Mouse (Mus musculus): Measurements from ENCODE around the gene Tcf7l1. TPM values are rescaled to one million over a fixed set of nuclear protein-coding genes. Genes with fewer than 3 reads are reported as not detected.

Gene Tcf7l1
- total RNA-seq, 2 experiments from 2014 or later: 20.6 to 24.6 TPM

DNA sequence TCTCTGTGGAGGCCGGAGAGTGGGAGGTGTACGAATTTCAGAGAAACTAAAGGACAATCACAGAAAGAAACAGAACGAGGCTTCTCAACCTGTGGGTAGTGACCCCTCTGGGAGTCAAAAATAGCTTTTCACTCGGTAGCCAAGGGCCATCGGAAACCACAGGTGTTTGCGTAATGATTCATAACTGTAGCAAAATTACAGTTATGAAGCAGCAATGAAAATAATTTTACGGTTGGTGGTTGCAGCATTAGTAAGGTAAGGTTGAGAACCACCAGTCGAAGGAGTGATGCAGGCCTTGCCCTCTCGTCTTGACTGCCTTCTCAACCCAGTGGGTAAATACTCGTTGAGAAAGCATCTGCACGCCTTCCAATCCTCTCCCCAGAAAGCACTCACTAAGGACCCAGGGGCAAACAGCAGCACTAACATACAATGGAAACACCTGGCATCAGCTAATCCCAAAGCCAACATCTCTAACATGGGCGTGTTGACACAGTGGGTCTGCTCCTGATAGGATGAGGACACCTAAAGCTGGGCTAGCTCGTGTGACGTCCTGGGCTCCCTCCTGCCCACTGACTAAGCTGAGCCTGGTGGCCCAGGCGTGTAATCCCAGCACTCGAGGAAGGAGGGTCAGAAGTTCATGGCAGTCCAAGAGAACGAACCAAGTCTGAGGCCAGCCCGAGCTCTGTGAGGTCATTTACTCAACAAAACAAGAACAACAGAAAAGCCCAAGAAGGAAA, 147.7 kb downstream of the Tcf7l1 start:
- intact Hi-C loops (cut with DNase I): no loop called here
- DNase-seq: no peak

DNA sequence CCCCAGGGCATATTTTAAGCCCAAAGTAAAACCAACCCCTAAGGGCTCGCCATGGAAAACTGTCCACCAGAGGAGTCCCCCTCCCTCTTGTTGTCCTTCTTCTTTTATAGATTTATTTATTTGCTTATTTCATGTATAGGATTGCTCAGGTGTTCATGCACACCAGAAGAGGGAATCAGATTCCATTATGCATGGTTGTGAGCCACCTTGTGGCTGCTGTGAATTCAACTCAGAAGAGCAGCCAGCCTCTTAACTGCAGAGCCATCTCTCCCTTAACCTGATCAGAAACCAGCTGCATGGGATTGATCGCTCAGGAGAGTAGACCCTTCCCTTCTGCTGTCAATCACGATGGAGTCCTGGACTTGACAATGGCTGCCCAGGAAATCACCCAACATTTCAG, 152.1 kb downstream of the Tcf7l1 start:
- intact Hi-C loops (cut with DNase I): loop anchor here (1.0 to 10.0 kb wide), 3 partner anchors 152 to 518 kb away; partner anchors contain the start of gene Tcf7l1
- no peak for DNase-seq

DNA sequence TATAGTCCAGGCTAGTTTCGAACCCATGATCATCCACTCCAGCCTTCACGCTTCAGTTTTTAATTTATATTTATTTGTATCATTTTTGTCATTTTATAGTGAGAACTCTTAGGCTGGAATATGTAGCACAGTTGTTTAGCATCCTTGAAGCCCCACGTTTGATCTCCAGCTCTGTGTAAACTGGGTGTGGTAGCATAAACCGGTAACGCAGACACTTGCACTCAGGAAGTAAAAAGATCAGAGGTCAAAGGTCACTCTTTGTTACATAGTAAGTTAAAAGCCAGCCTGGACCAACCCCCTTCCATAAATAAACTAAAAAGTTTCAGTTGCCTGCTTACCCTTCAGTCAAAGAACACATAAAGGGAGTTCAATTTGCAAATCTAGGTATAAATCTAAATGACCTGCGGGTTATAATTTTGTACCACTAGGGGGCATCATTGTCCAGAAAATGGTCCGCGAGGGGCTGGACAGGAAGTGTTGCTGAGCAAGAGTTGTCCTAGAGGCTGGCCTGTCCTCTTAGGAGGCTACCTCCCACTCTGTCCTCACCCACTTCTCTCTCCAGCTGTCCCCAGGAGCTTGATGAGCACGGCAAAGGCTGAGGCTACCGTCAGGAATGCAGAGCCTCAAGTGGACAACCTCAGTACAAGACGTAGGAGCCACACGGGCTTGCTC, 153.2 kb downstream of the Tcf7l1 start:
- intact Hi-C loops (cut with DNase I): loop anchor here (1.0 to 10.0 kb wide), 3 partner anchors 153 to 519 kb away; partner anchors contain the start of gene Tcf7l1
- DNase-seq: peak; percentile 81 to 85

DNA sequence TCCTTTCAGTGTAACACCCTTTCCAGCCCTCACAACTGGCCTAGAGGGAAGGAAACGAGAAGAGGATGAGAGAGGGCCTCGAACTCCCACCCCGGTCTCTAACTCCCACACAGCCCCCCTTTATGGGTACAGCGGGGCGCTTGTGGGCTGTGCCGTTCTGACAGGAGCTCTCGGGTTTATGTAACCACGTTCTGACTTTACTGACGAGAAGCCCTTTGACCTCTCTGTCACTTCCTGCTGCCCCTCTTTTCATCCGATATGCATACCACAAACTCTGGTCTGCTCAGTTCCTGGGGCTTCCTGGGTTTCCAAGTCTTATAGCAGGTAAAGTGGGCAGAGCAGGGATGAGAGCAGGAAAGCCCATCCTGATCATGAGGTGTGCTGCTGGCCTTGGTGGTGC, 154.7 kb downstream of the Tcf7l1 start:
- intact Hi-C loops (cut with DNase I): loop anchor here (10.0 kb wide), 1 partner anchor 520 kb away; no protein-coding TSS in a partner anchor
- DNase-seq: no peak

DNA sequence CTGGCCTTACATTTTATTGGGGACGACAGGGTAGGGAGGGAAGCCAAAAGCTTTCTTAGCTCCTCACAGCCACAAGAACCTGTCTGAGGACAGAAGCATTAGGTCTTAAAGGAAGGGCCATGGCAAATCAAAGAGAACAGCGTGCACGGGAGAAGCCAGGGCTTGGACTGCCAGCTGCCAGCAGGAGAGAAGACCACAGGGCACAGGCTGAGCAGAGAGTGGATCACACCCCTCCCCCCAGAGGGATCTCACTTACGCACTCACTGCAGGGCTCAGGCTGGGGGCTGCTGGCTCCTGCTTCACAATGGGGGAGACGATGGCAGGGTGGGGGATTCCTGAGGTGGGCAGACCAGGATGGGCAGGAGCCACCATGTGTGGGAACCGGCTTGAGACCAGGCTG, 157.4 kb downstream of the Tcf7l1 start:
- intact Hi-C loops (cut with DNase I): loop anchor here (10.0 kb wide), 1 partner anchor 523 kb away; no protein-coding TSS in a partner anchor
- DNase-seq: no peak

DNA sequence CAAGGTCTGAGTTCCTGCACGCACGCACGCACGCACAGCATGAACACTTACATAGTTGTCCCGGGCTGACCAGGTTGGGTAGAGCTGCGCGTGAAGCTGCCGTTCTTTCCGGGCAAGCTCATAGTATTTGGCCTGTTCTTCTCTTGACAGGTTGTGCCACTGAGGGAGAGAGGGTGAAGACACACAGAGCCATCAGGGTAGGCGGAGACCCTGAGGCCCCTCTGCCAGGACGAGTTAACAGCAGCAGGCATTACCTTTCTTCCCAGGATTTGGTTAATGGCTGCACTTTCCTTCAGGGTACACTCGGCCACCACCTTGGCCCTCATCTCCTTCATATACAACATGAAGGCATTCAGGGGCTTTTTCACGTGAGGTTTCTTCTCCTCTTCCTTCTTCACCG, 158.1 kb downstream of the Tcf7l1 start:
- intact Hi-C loops (cut with DNase I): loop anchor here (10.0 kb wide), 1 partner anchor 524 kb away; no protein-coding TSS in a partner anchor
- no peak for DNase-seq

DNA sequence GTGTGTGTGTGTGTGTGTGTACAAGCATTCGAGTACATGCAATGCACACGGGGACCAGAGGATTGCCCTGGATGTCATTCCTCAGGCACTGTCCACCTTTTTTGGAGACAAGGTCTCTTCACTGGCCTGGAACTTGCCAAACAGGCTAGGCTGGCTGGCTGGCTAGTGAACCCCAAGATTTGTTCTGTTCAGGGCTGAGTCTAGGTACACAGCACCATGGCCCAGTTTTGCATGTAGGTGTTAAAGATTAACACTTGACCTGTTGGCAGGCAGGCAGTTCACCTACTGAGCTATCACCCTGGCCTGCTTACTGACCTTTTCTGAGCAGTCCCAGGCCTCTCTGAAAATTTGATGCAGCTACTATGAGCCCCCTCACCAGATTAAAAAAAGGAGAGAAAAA, 158.7 kb downstream of the Tcf7l1 start:
- intact Hi-C loops (cut with DNase I): loop anchor here (10.0 kb wide), 1 partner anchor 524 kb away; no protein-coding TSS in a partner anchor

DNA sequence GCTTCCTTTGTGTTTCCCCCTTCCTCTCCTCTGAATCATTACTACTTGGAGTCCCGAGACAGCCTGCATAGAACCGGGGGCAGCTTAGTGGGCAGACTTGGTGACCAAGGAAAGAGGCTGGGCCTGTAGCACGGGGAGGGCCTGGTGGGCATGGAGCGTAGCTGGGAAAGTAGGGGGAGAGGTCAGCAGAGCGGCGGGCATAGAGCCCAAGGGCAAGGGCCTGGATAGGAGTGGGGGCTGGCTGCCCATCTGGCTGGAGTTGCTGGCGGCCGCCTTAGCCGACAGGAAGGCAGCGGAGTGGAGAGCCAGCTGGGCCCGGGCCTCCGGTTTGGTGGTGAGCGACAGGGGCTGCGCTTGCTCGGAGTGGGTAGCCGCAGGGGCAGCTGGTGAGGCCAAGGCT, 161.8 kb downstream of the Tcf7l1 start:
- intact Hi-C loops (cut with DNase I): no loop called here
- DNase-seq: no peak

More for the DNA sequence above, 158.7 kb downstream of the Tcf7l1 start:
- DNase-seq: no peak

DNA sequence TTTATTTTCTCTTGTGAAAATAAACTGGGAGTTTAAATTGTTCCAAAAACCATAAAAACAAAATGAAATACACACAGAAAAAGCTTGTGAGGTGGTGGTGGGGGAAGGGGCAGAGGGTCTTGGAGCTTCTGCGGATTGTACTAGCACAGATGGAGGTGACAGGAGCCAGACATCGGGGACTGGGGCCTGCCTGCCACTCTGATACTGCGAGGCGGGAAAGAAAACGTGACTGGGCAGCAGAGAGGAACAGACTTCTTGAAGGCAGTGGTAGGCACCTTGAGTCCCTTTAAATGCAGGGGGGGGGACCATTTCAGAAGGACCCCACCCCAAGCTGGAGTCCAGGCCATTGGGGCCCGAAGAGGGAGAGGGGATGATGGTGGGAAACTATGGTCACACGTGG, 162.7 kb downstream of the Tcf7l1 start:
- DNase-seq: no peak
- intact Hi-C loops (cut with DNase I): no loop called here

DNA sequence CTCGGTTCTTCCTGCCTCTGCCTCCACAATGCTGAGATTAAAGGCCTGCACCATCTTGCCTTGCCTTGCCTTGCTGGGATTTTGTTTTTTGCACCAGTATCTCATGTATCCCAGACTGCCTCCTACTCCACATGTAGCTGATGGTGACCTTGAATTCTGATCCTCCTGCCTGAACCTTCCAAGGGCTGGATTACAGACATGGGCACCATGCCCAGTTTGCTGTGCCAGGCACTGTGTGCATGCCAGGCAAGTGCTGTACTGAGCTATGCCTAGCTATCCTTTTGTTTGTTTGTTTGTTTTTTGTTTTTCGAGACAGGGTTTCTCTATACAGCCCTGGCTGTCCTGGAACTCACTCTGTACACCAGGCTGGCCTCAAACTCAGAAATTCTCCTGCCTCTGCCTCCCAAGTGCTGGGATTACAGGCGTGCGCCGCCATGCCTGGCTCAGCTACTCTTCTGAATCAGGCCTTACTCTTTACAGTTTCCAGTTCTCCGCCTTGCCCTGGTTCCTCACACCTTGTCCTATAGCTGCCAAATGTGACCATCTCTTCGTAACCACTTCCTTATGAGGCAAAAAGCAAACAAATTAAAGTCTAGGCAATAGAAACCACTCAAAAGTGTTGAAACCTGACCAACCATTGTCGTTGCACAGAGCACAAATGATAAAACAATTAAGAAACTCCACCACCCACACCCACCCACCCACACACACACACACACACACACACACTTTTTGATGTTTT, 165.2 kb downstream of the Tcf7l1 start:
- DNase-seq: peak; percentile 56 to 60
- intact Hi-C loops (cut with DNase I): no loop called here

DNA sequence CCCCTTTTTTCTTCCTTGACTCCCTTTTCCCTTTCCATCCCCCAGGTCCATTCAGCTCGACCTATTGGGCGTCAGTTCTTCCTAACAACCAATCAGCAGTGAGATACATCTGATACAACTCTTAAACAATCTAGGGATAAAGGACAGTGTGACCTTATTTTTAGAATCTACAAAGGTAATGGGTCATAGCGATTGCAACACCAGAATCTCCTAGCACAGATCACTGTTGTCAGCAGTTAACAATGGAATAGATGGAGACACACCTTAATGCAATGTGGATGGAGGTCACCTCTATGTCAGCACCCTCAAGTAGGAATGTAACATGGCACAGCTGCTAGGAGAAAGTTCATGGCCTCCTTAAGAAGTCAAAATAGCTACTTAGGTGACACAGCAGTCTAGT, 166.1 kb downstream of the Tcf7l1 start:
- no peak for DNase-seq
- intact Hi-C loops (cut with DNase I): no loop called here

DNA sequence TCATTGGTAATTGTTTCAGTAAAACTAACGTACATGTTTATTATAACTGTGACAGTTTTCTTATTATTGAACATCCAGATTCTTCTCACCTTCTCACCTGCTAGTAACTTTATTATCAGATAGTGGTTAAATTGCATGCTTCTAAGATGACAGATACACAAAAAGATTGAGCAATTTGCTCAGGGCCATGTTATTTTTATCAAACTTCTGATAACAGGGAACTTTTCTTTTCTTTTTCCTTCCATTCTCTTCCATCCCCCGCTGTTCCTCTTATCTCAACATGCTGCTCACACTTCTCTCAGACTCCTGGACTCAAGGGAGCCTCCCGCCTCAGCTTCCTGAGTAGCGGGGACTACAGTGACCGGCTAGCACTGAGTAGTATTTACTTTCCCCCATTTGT, 168.1 kb downstream of the Tcf7l1 start:
- DNase-seq: no peak
- intact Hi-C loops (cut with DNase I): no loop called here

DNA sequence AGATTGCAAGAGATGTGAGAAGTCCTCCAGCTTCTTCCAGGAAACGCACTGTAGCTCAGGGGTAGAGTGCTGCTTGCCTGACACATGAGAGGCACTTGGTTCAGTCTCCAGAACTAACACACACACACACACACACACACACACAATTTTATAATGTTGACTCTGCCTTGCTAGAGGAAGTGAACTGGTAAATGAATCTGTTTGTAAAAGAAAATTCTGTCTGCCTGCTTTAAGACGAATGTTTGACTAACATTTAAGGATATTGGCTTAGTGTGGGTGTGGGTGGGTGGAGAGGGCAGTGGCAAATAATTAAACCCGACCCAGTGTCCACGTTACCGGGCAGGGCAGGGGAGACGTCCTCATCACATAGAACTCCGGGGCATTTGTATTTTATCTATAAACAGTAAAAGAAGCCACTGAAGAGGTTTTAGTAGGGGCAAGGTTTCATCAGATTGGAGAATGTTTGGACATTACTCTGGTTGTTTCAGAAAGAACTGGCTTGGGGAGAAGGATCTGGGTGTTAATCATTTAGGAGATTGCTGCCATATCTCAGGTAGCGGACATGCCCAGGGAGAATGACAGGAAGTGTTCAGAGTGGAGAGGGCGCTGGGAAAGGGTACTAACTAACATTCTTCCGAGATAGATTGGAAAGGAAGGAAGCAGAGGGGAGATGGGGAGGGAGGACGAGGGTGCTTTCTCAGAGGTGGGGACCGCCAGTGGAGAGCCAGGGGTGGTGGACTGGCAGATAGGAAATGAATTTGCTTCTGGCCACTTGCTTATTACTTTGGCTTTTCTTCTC, 169.1 kb downstream of the Tcf7l1 start:
- intact Hi-C loops (cut with DNase I): no loop called here
- DNase-seq: no peak

DNA sequence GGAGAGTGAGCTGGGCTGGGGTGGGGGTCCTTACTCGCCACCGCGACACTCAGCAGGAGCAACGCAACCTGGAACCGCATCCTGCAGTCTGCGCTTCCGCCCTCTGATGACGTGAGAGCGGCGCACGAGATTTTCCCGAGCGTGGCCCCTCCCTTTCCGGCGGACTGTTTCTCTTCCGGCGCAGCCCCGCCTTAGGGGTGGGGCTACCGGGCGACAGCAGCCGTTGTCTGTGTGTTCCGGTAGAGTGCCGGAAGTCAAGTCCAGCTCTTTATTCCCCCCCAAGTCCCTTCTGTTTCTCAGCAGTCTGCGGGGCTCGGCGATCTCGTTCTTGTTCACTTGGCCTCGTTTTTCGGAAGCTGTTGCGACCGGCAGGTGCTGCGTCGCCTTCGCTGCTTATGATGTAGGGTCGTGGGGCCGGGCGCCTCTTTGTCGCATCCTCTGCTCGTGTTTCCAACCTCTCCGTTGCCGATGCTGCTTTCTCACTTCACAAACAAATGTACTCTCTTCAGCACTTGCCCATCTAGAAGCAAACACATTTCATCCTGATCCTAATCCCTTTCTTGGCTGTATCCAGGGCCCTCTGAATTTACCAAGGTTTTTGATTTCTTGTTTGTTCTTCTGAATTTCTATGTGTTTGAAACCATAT, 172.3 kb downstream of the Tcf7l1 start, which contains the start of gene Tgoln1:
TSS of gene Tgoln1 (minus strand) at position 358 of the 646 bp plus-strand sequence.
- DNase-seq: peak; percentile 95 to 97
- intact Hi-C loops (cut with DNase I): no loop called here

DNA sequence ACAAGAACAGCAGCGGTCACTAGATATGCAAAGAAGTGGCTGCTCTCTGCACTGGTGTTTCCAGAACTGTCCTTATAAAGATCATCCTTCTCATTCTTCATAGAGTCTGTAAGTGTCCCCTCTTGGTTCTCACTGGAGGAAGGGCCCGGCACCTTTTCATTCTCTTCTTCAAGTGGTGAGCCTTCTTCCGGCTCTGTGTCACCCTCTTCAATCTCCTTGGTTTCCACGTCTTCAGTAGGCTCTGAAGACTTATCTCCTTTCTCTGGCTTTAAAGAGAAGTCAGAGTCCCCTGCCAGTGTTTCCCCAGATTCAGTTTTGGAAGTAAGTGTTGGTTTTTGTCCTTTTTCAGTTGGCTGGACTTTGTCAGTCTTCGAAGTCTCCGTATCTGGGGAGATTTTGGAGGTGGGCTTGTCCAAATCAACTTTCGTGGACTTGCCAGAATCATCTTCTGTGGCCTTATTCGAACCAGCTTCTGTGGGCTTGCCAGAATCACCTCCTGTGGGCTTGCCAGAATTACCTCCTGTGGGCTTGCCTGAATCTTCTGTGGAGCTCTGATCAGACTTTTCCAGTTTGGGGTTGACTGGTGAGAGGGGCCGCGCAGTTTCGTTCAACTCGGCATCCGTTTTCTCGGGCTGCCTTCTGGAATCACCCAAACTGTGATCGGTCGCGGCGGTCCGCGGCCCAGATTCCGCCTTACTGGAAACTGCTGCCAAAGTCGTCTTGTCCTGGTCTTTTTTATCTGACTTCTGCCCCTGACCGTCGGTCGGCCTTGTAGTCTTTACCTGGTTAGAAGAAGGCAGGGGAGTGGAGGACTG, 173.3 kb downstream of the Tcf7l1 start:
- peak in 1 of 2 experiments; percentile 43 for DNase-seq

DNA sequence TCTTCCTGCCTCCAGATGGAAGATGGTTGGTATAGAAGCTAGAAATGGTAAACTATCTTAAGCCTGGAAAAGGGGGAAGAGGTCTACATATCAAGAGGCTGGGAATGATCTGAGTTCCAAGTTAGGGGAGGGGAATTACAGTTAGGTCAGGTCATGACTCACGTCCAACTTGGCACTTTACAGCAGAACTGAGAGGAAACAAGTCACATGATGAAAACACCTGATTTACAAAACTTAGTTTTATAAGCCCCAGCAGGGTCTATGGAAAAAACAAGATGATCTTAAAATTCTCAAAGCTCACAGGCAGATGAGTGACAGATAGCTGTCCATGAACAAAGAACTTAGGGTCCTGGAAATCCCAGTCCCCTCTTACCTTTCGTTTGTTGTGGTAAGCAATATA, 173.9 kb downstream of the Tcf7l1 start:
- DNase-seq: no peak
- intact Hi-C loops (cut with DNase I): no loop called here

More for the DNA sequence above, 173.3 kb downstream of the Tcf7l1 start:
- intact Hi-C loops (cut with DNase I): no loop called here

DNA sequence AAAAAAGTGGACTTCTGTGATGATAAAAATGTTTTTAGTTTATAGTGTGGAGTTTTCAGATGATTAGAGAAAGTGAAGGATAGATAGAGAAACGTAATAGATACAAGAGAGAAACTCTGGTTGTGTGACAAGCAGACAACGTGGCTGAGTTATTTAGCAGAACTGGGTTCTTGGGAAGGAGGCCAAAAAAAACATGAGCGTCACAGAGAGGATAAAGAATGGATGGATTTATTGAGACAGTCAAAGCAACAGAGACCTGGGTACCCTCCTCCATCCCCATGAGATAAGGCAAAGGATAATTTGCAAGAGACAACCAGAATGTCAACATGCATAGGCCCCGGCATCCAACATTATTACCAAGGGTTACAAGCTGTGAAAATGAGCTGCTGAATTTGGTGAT, 178.8 kb downstream of the Tcf7l1 start:
- intact Hi-C loops (cut with DNase I): no loop called here

DNA sequence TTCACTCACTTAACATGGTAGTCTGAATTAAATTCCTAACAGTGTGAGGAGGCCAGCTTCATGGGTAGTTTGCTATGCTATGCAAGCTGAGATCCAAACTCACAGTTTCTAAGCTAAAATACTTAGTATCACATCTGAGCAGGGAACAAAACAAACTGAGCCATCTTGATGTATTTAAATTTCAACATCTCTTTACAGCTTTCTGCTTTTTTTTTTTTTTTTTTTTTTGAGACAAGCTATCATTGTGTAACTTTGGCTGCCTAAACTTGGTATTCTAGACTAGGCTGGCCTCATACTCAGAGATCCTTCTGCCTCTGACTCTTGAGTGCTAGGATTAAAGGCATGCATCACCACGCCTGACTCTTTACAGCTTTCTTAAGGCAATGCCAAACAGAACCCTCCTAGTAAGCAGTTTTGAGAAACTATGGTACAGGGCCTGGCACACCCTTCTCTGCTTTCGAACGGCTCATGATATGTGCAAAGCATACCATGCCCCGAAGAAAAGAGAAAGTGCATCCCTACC, 180.3 kb downstream of the Tcf7l1 start:
- no peak for DNase-seq
- intact Hi-C loops (cut with DNase I): no loop called here

More for the DNA sequence above, 178.8 kb downstream of the Tcf7l1 start:
- no peak for DNase-seq

DNA sequence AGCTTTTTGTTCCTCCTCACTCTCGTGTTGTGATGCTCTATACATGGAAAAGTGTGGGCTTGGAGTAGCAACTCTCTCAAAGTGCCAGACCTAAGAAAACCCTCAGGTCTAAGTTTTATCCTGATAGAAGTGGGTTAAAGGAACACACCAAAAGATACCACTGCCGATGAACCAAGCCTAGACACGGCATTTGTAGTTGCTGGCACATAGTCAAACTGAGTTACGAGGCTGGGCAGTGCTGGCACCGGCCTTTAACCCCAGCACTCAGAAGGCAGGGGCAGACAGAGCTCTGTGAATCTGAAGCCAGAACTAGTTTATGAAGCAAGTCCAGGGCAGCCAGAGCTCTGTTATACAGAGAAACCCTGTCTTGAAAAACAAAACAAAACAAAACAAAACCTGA, 181.4 kb downstream of the Tcf7l1 start:
- DNase-seq: no peak
- intact Hi-C loops (cut with DNase I): no loop called here
